Mouse (Mus musculus): ENCODE measurements around the gene Sgcd.

GRCm38 (mm10) chr11:47010166-47010565 is 978.6 kb downstream of the Sgcd start:
- TF ChIP-seq CTCF (IDR thresholded peaks at IDR 0.05; ENCODE audit: low read depth) (peak; percentile 43), EP300 (optimal IDR thresholded peaks at IDR 0.05) (no peak)
